Mouse (Mus musculus) naive thymus-derived CD4-positive, alpha-beta T cell, adult 2 months (primary cell): ENCODE measurements around the gene Prdm11.

ENCODE experiments used
- DNase-seq: peaks from one replicate; pipeline ENCODE4 v3.0.0-alpha.2; 2011; ENCODE audit warnings: low read depth

Prdm11 gene

GRCm38 (mm10) chr2:93011933-93012332, 34.0 kb downstream of the Prdm11 start:
- DNase-seq = no peak

DNA sequence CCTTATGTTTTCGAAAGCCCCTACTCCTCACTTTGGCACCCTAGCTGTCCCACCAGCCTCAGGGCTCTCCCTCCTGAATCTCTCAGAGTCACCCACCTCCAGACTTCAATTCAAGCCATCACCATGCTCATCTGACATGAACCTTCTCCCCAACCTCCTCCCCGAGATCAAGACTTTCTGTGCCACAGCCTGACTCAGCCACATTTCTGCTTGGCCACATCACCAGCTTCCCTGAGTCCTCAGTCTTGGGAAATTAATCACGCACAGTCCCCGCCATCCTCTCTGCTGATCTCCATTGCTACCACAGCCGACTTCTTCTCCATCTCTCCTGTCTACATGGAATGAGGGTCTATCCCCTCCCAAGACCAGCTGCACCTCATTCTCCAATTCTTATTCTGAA, 34.5 kb downstream of the Prdm11 start:
- no peak for DNase-seq

DNA sequence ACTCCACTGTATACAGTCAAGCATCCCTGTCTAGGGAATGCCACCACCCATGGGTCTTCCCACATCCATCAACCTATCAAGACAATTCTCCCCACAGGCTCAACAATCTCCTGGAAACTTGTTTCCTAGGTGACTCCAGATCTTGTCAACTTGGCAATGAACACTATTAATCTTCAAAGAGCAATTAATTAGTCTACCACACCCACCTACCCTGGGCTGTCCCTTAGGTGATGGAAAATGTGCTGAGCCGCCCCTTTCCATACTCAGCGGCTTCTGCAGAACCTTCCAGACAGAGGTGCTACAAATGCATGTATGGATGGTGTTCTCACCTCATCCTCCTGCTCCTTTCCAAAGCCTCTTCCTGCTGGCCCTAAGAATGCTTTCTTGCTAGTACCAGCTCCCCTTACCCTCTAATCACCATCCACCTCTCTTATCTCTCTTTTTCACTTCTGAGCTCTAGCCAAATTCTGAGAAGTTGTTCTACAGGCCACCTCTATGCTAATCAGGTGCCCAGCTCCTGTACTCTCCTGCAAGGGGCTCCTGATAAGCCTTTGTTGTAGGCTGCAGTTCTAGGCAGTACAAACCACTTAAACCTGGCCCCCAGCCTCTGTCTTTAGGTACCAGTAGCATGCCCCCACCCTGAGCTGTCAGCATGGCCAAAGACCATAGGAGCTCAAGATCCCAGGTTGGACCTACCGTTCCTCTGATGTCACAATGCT, 37.8 kb downstream of the Prdm11 start:
- no peak for DNase-seq

- no peak for DNase-seq
Observed at GRCm38 (mm10) chr2:93005028-93005427, 40.9 kb downstream of the Prdm11 start.

DNA sequence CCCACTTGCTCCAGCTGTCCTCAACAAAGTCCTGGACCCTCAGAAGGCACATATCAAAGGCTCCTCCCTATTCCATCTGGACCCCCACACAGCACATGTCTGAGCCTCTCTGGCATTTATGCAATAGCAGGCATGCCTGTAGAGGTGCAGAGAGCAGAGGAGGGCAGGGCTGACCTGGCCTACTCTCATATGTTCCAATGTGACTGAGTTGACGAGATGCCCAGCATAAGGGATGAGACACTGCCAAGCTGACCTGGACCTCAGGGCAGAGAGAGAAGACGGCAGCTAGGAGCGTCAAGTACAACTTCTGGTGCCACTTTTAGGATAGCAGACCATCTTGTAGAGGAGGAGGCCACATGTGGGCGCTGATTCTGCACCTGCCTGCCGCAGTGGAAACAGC, 54.0 kb downstream of the Prdm11 start:
- no peak for DNase-seq

- no peak for DNase-seq
Observed at GRCm38 (mm10) chr2:92989593-92989992, 56.4 kb downstream of the Prdm11 start.

DNA sequence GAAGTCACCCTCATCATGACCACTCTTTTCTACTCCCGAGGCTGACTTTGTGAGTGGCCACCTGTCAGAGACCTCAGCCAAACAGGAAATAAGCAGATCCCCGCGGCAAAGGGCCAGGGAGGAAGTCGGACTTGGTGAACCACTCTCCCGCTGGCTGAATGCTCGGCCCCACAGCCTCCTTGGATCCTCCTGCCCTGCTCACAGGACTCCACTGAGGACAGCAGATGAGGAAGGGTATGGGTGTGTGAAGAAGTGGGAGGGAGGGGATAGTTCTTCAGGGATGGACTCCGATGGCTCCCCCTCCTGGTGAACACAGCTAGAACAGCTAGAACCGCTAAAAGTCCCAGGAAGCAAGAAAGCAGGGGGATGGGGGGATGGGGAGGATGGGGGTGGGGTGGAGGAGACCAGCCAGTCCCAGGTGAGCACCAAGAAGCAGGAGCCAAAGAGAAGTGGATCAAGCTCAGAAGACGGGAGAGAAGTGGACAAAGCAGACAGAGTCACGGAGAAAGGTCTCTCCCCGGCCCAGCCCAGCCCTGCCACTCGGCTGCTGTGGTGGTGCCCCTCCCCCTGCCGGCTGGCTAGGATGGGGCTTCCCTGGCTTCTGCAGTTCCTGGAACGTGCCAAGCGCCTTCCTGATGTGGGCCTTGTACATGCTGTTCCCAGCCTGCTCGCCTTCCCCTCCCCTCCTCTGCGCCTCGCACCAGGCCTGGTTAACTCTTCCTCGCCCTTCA, 57.9 kb downstream of the Prdm11 start:
- peak; percentile 38 for DNase-seq

DNA sequence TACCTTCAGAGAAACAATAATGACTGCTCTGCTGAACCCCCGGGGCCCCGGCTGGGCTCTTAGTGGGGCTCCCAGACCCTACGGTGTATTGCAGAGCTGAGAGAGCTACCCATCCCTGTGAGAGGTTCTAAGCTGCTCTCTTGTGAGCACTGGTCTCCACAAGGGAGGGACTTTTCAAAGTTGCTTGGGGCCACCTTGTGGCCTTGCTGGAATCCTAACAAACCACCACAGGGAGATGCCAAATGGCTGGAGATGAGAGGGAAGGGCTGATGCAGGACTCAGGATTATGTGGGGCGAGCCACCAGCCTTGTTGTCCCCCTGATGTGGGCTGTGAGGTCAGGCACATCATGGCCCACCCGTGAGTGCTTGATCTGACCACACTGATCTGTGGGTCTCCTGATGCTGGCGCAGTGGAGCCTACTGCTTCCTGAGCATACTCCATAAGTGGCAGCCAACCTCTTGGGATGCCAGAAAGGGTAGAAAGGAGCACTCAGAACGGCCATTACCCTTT, 58.8 kb downstream of the Prdm11 start:
- DNase-seq = no peak

DNA sequence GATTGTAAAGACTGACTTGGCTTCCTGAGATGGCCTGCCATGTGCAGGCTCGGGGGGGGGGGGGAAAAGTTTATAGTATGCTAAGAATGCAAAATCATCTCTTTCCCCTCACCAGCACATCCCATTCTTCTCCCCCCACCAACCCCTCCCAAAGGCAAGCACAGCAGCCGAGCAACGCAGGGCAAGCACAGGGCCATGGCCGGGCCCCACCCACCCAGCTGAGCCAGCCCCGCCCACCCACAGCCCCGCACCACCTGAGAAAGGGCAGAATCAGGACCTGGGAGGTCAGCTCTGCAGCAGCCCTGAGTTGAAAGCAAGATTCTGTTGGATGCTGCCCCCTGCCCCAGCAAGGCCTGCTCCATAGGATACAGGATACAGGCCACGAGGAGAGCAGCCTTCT, 60.4 kb downstream of the Prdm11 start:
- no peak for DNase-seq

DNA sequence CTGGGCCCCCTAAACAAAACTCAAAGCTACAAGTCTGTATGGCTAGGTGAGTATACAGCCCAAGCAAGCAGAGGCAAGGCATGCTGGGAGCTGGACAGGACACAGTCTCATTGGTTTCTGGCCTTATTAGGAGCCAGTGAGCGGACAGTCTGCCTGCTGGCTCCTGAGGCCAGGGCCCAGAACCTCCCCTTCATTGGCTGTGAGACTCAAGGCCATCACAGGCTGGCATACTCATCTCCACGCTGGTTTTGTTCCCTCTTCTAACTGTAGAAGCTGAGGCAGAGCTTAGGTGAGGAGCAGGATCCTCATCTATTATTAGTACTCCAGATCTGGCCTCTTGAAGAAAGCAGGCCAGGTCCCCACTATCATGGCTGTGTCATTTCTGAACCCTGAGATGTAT, 60.8 kb downstream of the Prdm11 start:
- DNase-seq = no peak

GRCm38 (mm10) chr2:92984321-92985108, 61.5 kb downstream of the Prdm11 start:
- DNase-seq = no peak

GRCm38 (mm10) chr2:92983273-92983620, 62.7 kb downstream of the Prdm11 start:
- DNase-seq = no peak

- DNase-seq = no peak
Observed at GRCm38 (mm10) chr2:92982591-92983272, 63.2 kb downstream of the Prdm11 start.

DNA sequence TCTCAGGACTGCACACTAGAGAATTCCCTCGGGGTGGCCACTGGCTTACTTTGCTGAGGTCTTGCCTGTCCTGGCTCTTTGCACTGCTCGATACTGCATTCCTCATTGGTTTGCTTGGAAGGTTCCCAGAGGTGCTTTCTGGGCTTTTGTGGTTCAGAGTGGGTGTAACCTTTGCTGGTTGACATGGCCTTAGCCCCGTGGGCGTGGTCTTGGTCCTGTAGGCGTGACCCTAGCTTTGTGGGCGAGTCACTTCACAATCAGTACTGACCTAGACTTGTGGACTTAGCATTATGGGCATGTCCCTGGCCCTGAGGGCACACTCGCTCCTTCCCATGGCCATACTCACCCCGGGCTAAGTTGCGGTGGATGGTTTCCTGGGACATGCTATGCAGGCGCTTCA, 65.8 kb downstream of the Prdm11 start:
- no peak for DNase-seq

DNA sequence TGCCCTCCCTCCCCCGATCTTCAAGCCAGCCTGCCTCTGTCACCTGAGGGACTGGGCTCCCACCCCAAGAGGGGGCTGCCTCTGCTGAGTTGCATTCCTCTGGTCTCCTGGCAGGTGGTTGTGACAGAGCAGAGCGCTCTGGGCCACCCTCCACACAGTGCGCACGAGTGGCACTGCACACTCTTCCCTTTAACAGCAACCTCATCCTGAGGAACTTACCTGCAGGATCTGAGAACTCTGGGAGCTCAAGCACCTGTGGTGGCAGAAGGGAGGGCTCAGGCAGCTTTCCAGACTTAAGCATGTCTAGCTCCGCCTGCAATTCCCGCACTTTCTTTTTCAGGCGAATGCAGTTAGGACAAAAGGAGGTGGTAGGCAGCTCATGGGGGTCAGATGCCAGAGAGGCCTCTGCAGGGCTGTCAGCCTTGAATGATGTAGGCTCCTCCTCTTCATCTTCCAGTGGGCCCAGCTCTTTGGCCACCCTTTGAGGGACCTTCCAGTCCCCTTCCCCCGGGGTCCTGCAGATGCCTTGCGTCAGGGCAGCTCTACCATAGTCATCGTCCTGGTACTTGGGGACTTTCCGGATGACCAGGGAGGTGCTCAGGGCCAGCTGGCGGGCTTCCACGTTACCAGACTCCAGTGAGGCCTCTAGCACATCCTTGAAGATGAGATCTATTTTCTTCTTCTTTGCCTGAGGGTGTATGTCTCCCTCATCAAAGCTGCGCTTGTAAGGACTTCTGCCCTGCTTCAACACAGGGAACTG, 70.8 kb downstream of the Prdm11 start:
- no peak for DNase-seq

DNA sequence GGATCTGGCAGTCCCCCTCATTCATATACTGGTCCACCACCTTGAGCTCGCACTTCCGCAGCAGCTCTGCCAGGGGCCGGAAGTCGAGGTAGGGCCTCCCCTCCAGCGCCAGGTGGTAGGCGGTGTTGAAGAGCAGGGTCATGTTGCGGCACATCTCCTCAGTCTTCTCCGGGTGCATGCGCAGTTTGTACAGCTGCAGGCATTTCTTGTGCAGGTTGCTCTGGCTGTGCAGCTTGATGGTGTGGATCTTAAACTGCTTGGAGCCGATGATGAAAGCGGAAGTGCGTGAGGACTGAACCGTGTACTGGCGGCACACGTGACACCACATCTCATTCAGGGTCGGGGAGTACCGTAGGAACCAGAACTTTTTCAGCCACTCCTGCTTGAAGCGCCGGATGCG, 72.3 kb downstream of the Prdm11 start:
- DNase-seq = no peak

DNA sequence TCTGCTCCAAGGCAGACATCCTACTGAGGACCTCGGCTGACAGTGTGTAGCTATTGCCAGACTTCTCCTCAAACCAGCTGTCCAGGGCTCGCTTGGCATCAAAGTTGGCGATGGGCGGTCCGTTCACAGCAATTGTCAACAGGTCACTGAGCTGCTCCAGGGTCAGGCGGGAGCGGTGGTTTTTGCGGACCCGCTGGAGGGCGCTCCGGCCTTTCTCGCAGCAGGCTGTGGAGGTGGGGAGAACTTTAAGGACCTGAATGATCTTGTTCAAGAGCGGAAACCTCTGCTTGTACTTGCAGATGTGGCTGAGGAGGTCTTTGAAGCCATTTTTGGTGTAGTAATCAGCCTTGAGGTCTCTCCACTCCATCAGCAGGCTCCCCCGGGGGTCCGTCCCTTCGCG, 73.9 kb downstream of the Prdm11 start:
- peak; percentile 30 for DNase-seq

DNA sequence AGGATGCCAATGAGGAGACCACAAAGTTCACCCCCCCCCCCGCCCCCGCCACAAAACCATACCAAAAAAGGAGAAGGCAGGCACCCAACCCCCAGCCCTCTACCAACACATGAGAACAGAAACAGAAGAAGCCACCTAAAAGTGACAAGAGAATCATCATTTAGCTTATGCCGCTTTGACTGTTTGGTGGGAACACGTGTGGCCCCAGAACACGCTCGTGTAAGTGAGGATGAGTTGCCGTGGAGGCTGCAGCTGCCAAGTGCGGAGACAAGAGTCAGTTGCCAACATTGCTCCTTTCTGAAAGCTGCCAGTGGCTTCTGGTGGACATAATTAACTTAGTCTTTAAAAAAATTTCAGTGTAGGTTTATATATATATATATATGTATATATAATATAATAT, 74.4 kb downstream of the Prdm11 start:
- DNase-seq = no peak

DNA sequence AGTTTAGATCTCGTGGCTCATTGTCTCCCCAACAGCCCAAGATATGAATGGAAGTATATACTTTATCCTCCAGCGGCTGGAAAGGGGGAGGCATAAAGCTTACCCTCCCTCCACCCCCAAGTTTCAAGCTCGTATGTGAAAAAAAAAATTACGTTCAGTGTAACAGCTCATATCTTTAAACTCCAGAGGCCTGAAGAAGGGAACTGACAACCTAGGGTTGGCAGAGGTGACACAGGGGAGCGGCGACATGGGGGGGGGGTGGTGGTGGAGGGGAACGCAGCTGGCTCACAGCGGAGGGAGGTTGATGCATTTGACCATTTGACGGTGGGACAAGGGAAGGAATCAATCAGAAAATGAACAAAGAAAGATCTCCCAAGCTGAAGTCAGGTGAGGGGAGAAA, 74.9 kb downstream of the Prdm11 start:
- DNase-seq = no peak

GRCm38 (mm10) chr2:92967839-92968166, 78.2 kb downstream of the Prdm11 start:
- no peak for DNase-seq

- no peak for DNase-seq
Observed at GRCm38 (mm10) chr2:92967032-92967838, 78.7 kb downstream of the Prdm11 start.
